Mouse (Mus musculus): Measurements from ENCODE around the gene Fgfr2.

GRCm38 (mm10) chr7:132775922-132776321, 347.2 kb downstream of the Fgfr2 start:
- TF ChIP-seq USF1 (IDR thresholded peaks at IDR 0.05; ENCODE audit: low read depth) (no peak), CTCF (IDR thresholded peaks at IDR 0.05; ENCODE audit: control insufficient read depth, insufficient read depth, insufficient read length) (no peak), CEBPB (IDR thresholded peaks at IDR 0.05; ENCODE audit: low read depth) (no peak), MYOG (IDR thresholded peaks at IDR 0.05; ENCODE audit: control insufficient read depth, extremely low read depth, insufficient read length) (no peak)
